Mouse (Mus musculus) 3T3-L1 (cell line): ENCODE data around the gene Adra1b.

Source experiments
- DNase-seq: peaks from one replicate; pipeline ENCODE4 v3.0.0-alpha.2; 2015; ENCODE audit warnings: low read depth, low spot score

Adra1b gene

DNA sequence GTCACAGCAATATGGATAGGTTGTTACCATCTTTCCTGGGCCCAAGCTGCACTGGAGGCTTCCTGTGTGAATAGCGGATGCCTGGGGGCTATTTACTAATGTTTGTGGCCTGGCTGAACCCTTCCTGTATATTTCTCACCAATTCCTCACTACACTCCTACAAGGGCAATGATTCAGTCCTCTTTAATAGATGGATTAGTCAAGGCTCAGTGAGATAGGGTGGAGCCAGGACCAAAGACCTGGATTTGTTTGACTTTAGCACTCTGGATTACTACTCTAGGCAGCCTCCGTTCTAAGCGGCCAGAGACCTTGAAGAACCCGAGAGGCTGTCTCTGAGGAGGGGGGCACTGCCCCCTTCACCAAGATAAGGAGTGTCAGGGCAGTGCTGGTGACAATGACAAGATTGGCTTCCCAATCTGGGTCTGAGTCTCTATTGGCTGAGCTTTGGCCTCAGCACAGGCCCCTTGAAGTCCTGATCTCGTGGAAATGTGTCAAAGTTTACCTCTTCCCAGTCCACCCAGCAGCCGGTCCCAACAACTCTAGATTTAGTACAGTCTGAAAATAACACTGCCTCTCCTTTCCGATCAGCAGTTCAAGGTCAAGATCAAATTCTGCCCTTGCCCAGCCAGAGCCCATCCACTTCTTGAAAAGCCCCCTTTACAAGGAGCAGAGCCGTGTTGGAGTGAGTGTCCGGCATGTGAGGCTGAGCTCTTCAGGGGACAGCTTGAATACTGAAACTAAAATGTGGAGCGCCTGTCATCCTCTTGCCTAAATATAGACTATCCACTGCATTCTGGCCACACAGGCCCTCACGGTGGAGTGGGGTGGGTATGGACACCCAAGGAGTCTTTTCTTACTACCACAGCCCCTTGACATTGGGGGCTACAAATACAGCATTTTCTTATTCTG lies 80.2 kb downstream of the Adra1b start:
- peak; percentile 50 for DNase-seq

DNA sequence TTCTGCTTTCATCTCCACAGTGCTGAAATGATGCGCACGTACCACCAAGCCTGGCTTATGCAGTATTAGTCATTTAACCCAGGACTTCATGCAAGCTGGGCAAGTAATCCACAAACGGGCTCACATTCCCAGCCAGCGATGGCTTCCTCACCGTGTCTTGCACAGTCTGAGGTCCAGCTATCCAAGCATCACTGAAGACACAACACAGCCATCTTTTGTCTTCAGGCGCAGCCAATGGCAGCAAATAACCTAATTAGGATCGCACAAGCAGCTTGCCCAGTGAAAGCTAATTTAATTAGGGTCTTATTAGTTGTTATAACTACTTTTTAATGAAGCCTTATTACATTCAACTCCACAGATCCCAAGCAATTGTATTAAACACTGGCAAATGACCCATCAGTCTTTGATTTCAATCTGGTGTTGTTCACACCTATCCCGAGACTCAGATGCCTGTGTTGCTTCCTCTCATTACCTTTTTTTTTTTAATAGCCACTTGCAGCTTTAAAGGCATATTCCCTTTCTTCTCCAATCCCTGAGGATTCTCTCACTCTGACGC lies 83.6 kb downstream of the Adra1b start:
- DNase-seq = no peak

GRCm38 (mm10) chr11:43812535-43812934 lies 88.5 kb downstream of the Adra1b start:
- no peak for DNase-seq

DNA sequence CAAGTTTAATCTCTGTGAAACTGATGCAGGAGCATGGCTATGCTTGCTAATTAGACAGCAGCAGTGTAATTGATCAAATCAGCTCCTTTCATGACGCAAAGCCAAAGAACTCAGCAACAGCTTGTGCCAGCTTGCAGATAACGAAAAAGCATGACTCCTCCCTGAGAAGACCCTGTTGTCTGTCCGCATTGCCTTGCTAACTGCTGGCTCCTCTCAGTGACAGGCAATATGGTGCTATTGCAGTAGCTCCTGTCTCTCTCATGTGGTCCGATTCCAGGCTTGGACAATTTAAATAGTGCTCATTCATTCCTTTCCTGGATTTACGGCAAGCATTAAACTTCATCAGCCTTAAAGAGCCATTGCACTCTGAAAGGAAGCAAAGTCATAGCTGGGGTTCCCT lies 93.3 kb downstream of the Adra1b start:
- DNase-seq = no peak

DNA sequence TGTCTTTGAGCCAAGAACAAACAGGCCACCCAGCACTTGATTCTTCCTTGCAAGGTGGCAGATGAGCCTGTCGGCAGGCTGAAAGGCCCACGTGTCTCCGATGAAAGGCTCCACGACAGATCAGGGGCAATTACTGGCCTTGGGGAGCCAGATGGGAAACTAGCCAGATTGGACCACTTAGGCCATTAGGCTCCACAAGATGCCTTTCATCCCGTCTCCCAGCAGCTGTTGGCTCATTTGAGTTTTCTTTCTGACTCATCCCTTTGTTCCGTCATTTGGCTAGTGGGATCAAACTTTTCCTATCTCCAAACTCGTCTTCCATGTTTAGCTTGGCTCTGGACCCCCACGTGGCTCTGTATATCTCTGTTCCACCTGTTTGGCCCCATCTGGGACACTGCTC lies 105.0 kb downstream of the Adra1b start:
- no peak for DNase-seq

DNA sequence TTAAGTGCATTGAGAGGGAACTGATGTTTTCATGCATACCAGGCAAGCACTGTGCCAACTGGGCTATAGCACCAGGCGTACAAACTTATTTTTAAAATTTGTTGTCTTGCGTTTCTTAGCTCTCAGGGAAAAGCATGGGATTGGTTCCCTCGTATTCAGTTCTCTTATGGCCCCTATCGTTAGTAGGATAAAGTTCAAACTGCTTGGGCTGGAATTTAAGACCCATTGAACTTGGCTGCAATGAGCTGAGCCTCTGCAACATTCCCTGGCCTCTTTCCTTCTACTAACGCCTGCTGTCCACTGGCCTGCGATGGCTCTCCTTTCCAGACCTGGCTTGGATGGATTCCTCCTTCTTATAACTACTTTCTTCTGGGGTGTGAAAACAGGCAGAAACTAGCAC lies 110.6 kb downstream of the Adra1b start:
- no peak for DNase-seq

- peak; percentile 90 for DNase-seq
Measured at GRCm38 (mm10) chr11:43783772-43784171, 117.2 kb downstream of the Adra1b start.

DNA sequence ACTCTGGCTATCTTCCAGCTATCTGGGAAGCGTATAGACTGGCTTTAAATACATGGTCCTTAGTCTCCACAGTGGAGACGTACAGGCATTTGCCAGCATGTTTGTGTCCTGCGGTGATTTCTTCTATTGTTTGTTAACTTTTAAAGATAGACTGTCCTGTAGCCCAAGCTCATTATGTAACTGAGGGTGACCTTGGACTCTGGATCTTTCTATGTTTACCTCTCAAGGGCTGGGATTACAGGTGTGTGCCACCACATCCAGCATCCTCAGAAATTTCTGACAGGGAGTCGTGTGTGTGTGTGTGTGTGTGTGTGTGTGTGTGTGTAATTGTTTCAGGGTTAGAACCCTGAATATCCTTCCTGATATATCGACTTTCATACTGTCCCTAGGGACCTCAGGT lies 117.9 kb downstream of the Adra1b start:
- no peak for DNase-seq

DNA sequence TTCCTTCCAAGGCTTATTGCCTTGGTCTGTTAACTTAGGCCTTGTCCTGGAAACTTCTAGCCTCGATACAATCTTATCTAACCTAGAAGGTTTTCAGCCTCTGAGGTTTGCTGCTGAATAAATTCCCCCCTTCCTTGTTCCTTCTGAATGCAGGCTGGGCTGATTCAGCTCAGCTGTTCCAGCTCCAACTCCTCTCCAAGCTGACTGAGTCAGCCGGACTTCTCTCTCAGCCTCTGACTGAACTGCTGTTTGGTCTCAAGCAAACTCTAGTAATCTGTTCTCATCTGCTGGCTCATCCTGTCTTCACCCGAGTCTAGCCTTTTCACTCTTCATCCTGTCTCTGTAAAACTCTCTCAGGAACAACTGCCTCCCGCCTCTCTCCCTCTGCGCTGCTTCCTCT lies 121.5 kb downstream of the Adra1b start:
- peak; percentile 36 for DNase-seq

GRCm38 (mm10) chr11:43776324-43776694 lies 124.7 kb downstream of the Adra1b start:
- no peak for DNase-seq

DNA sequence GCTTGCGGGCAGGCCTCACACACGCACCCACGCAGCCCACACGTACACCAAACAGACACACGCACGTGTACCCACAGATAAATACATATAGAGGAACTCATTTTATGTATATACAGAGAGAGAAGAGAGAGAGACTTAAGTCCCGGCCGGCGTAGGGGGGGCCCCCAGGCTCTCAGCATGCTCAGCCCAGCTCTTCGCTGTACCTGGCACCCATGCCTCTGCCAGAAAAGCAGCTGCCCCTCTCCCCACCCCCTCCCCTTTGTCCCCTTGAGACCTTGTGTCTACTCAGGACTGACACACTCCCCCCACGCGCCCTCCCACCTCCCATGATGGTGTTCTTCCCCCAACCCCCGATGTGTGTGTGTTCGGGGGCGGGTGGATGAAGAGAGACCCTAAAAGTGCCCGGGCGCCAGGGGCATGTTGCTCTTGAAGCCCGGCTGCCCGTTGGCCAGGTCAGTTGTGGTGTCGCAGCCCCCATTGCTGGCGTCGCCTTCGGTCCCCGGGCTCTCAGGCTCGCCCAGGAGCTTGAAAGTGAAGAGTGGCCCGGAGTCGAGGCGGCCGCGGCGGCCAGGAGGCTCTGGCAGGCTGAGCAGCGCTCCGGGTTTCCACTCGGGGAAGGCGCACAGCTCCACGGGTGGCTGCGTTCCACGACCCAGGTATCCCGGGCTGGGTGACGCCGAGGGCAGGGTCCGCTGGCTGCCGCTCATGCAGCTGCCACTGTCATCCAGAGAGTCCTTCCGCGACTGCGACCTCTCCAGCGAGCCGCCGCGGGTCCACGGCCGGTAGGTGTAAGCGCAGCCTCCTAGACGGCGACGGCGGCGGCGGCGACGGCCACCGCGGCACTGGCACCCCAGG lies 125.3 kb downstream of the Adra1b start:
- DNase-seq = no peak

- peak; percentile 50 for DNase-seq
Measured at GRCm38 (mm10) chr11:43773725-43774124, 127.3 kb downstream of the Adra1b start.

GRCm38 (mm10) chr11:43770110-43770509 lies 130.9 kb downstream of the Adra1b start:
- no peak for DNase-seq

DNA sequence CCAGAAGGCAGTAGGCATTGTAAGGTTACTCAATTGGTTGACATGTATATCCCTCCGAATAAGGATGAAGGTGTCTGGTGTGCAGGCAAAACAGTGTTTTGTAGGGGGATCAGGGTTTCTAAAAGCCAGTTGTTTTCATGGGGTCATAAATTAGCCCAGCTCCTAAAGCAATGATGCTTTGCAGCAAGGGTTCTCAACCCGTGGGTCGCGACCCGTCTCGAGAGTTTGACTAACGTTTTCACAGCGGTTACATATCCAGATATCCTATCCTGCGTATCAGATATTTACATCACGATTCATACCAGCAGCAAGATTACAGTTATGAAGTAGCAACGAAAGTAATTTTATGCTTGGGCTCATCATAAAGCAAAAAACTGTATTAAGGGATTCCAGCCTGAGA lies 133.3 kb downstream of the Adra1b start:
- DNase-seq = no peak

- DNase-seq = peak; percentile 85
Measured at GRCm38 (mm10) chr11:43766922-43767648, 133.9 kb downstream of the Adra1b start.

GRCm38 (mm10) chr11:43758436-43758835 lies 142.6 kb downstream of the Adra1b start:
- peak; percentile 12 for DNase-seq

DNA sequence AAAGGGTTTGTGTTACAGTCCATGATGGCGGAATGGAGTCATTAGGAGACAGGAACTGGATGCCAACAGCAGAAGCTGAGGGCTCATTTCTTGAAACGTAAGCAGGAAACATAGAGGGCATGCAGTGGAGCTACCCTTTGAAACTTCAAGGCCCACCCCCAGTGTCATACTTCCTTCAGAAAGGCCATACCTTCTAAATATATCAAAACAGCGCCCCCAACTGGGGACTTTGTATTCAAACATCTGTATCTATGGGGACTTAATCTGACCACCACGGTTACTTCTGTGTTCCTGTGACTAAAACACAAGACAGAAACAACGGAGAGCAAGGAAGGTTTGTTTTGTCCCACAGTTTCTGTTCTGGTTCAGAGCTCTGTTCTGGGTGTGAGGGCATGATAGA lies 145.6 kb downstream of the Adra1b start:
- DNase-seq = no peak

- DNase-seq = no peak
Measured at GRCm38 (mm10) chr11:43754568-43754967, 146.4 kb downstream of the Adra1b start.

DNA sequence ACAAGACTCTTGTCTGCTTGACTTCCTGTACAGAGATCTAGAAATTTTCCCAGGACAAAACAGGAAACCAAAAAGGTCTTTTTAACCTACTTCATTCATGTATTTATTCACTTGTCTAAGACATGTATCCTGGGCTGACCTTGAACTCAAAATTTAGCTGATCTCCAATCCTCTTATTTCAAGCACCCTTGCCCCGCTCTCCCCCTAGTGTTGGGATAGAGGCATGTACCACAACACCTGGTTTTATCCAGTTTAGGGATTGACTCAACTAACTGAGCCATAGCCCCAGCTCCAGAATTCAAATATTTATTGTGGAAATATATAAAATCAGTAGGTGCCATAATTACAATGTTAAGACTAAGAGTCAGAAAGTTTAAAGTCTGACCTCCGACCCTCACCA lies 149.5 kb downstream of the Adra1b start:
- DNase-seq = peak; percentile 39

GRCm38 (mm10) chr11:43747233-43748226 lies 153.5 kb downstream of the Adra1b start, which contains the start of gene Ttc1:
Ttc1 (minus strand) TSS chr11:43748008.
- peak; percentile 99 for DNase-seq
